Mouse (Mus musculus) layer of hippocampus, adult 2 months (tissue): ENCODE results near the gene Rassf5. TPM values are rescaled to one million over a fixed set of nuclear protein-coding genes. Genes with fewer than 3 reads are reported as not detected.
A peak's percentile ranks its signal among the peaks of the same experiment; 100 is the strongest.

ENCODE experiments used
- DNase-seq, 2 experiments: peaks; one replicate each; pipeline ENCODE4 v3.0.0; 2022; ENCODE audit warnings: low spot score in 2 of 2
- H3K27ac ChIP-seq: fragments of 200-600 bp; 2 replicates; pipeline ENCODE4 v1.8.1; 2022
- H3K4me3 ChIP-seq: fragments of 200-600 bp; 2 replicates; pipeline ENCODE4 v1.8.1; 2022; ENCODE audit warnings: mild to moderate bottlenecking
- CTCF ChIP-seq: fragments of 200-600 bp; conservative IDR thresholded peaks from 2 replicates; pipeline ENCODE4 v1.8.1; 2022; ENCODE audit warnings: antibody characterized with exemption, mild to moderate bottlenecking, moderate library complexity
- total RNA-seq, 2 experiments: library from RNA; stranded (reverse); gene quantifications; 2 replicates each; pipeline ENCODE4 v1.2.3; 2021

Gene Rassf5
- total RNA-seq, 2 experiments from 2014 or later, result 17.2 to 18.4 TPM

DNA sequence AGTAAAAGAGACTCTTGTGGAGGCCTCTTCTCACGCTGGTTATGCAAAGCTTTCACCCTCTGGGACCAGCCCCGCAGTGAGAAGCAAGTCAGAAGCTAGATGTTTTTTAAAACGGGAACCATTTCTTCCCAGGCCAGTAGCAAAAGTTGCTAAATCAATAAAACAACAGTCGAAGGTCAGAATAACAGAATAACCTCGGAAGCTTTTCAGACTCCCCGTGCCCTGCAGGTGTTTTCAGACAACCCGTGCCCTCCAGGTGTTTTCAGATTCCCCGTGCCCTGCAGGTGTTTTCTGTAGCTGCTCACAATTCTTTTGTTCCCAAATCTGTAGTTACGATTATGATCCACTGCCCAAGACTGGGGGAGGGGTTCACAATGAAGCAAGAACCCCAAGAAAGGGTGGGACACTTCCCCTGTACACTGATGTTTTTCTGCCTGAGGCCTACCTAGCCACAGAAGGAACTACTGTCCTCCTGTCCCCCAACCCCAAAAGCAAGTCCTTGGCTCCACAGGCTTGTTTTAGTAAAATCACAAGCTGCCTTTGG lies 46.6 kb downstream of the Rassf5 start:
- no peak for TF ChIP-seq CTCF
- no peak for DNase-seq
- Histone ChIP-seq H3K4me3 (no peak overlapping the region), H3K27ac (no peak overlapping the region)

- DNase-seq, result peak in 1 of 2 experiments; percentile 53
- Histone ChIP-seq H3K4me3 (no peak overlapping the region), H3K27ac (peak overlapping the region; percentile 75)
- no peak for TF ChIP-seq CTCF
Observed at GRCm38 (mm10) chr1:131196107-131196506, 49.0 kb downstream of the Rassf5 start.

DNA sequence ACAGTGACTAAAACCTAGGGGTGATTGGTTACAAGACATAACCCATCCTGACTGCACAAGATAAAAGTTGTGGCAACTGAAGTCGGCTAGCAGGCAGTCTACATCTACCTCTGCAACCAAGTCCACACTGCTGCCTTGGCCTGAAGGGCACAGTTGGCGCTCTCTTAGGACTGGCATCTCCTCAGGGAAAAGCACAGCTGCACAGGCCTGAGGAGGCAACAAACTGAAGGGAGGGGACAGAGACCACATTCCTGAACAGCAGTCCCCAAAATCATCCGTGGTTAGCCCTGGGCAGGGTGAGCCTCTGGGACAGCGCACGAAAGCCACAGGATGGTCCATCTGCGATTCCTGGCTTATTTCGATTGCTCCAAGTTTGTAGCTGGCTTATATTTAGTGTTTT lies 49.4 kb downstream of the Rassf5 start:
- H3K4me3 ChIP-seq, result no peak overlapping the region
- TF ChIP-seq CTCF, result no peak
- H3K27ac ChIP-seq, result peak overlapping the region; percentile 75
- DNase-seq, result no peak

DNA sequence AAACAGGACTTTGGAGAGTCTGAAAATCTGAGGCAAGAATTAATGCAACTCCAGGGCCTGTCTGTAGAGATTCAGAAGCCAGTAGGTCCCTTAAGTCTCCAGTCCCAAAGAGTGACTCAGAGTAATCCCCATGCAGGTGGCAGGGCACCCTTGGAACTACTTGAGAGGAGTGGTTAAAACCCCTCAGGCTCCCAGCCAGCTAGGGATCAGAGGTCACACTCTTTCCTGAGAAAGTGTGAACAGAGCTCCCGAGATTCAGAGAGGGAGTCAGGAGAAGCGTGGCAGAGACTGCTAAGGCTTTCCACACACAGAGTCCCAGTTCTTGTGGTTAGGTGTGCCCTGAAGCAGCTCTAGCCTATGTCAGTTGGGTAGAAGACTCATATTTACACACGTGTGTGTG lies 51.3 kb downstream of the Rassf5 start:
- no peak for TF ChIP-seq CTCF
- Histone ChIP-seq H3K4me3 (no peak overlapping the region), H3K27ac (no peak overlapping the region)
- DNase-seq, result no peak

- TF ChIP-seq CTCF, result no peak
- Histone ChIP-seq H3K4me3 (no peak overlapping the region), H3K27ac (no peak overlapping the region)
- DNase-seq, result no peak
Observed at GRCm38 (mm10) chr1:131188655-131189054, 56.4 kb downstream of the Rassf5 start.

GRCm38 (mm10) chr1:131187856-131188255 lies 57.2 kb downstream of the Rassf5 start:
- no peak for TF ChIP-seq CTCF
- DNase-seq, result no peak
- no peak overlapping the region for H3K27ac ChIP-seq
- no peak overlapping the region for H3K4me3 ChIP-seq

DNA sequence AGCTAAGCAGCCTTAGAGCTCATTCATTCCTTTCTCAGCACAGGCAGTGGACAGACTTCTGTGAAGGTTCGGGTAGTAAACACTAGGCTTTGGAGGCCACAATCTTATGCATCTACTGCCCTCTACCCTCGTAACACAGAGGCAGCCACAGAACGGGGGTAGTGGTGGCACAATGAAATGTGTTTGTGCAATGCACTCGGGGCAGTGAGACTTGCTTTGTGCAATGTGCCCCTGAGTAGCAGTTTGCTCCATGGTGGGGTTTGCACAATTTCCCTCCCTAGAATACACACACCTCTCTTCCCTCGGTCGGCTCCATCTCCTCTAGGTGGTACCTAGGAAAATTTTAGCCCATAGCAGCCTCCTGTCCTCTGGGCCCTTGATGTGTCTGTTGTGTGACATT lies 58.1 kb downstream of the Rassf5 start:
- no peak for DNase-seq
- Histone ChIP-seq H3K4me3 (no peak overlapping the region), H3K27ac (no peak overlapping the region)
- TF ChIP-seq CTCF, result no peak

DNA sequence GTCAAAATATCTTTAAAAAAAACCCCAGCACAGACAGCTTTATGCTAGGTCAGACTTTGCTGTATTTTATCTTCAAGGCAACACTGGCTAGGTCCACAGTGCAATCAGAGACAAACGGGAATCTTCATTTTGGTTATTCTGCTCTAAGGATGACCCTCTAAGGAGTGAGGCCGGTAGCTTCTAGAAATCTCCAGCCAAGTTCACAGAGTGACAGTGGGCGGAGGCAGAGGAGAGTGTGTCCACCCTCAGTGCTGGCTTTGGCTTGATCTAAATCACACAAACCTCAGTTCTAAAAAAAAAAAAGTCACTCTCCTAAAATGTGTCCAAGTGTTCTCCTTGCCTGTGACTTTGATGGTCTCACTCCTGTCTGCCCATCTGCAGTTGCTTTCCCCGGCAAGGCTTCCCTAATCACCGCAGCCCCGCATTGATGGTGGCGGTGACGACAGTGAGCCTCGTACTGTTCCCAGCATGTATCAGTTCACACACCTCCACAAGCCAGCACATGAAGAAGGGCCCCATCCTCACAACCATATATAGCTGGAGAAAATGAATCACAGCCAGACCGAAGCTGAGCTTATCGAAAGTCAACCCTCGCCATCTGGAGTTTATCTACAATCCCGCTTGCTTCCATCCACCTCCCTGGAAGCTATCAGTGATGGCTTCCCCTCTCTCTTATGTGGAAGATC lies 59.1 kb downstream of the Rassf5 start:
- no peak overlapping the region for H3K4me3 ChIP-seq
- DNase-seq, result peak in 1 of 2 experiments; percentile 50
- 0 out of 2 replicates have a peak overlapping the region, but pooled peaks have one; percentile 32 for H3K27ac ChIP-seq
- TF ChIP-seq CTCF, result no peak

GRCm38 (mm10) chr1:131184956-131185660 lies 60.0 kb downstream of the Rassf5 start:
- Histone ChIP-seq H3K27ac (no peak overlapping the region), H3K4me3 (no peak overlapping the region)
- TF ChIP-seq CTCF, result no peak
- no peak for DNase-seq

- Histone ChIP-seq H3K4me3 (no peak overlapping the region), H3K27ac (no peak overlapping the region)
- no peak for TF ChIP-seq CTCF
- no peak for DNase-seq
Observed at GRCm38 (mm10) chr1:131184253-131184955, 60.7 kb downstream of the Rassf5 start.

DNA sequence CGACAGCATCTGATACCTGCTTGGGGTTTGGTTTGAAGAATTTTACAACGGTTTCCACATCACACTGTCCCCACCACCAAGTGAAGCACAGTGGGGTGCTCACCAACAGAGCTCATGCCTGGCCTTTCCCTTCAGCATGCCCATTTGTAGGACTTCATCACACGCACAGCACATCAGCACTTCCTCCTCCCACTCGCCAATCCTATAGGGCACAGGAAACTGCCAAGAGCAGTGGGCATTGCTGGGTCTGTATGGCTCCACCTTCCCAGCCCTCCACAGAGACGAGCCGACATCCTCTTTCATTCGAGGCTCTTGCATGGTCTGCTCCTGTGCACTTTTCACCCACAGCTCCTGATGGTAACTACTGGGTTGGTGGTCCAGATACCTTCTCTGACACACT lies 61.9 kb downstream of the Rassf5 start:
- no peak for DNase-seq
- Histone ChIP-seq H3K4me3 (no peak overlapping the region), H3K27ac (no peak overlapping the region)
- no peak for TF ChIP-seq CTCF

- no peak overlapping the region for H3K4me3 ChIP-seq
- H3K27ac ChIP-seq, result peak overlapping the region; percentile 43; the same call in 1 of the 2 replicates
- TF ChIP-seq CTCF, result peak; percentile 94
- peak; percentile 68 to 84 for DNase-seq
Observed at GRCm38 (mm10) chr1:131181642-131182527, 63.2 kb downstream of the Rassf5 start.
